19 mouse cellular contexts compared by ENCODE assay signal in the genomic region with DNA sequence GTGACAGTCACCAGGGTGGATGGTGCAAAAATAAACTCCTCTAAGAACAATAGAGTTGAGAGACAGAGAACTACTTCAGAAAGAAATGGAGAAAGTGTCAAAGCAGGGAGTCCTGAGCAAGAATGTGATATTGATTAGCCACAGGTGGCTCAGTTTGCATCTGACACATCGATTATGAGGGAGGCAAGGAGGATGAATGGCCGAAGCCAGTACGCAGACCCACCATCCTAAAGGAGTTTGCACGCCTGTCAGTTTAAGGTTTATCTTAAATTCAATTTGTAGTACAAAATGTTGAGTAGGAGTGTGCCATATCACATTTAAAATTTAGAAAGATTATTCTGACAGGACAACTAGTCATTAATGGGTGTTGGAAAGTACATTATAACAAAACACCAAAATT.
DNase-seq lines count a peak whose midpoint lies in the region; ATAC-seq lines count a peak whose summit lies in the region.
"Had no signal": no experiment of that assay in that cellular context is flagged by ENCODE, and none has a peak within 500 bp of the region (broad histone marks: within the 10 kb centered on the region; RNA-seq: fewer than 3 reads in every experiment).

No protein-coding gene starts in this region.

- WGBS in midbrain, embryonic 11.5 days: 69% methylated on average over 4 of the region's 4 CpGs
- 29% methylated on average over 4 of the region's 4 CpGs for WGBS in midbrain, embryonic 14.5 days
- WGBS in midbrain, embryonic 12.5 days: 69% methylated on average over 4 of the region's 4 CpGs
- 55% methylated on average over 4 of the region's 4 CpGs for WGBS in midbrain, embryonic 13.5 days

- H3K9me3 ChIP-seq in midbrain, embryonic 11.5 days (ENCODE audit: control insufficient read depth, low read length): no peaks in the 10 kb centered on the region
- no peaks in the 10 kb centered on the region for H3K9me3 ChIP-seq in midbrain, embryonic 14.5 days (ENCODE audit: control insufficient read depth, low read length)
- no peaks in the 10 kb centered on the region for H3K9me3 ChIP-seq in midbrain, embryonic 12.5 days
- no peaks in the 10 kb centered on the region; the same call in 1 of the 2 replicates for H3K9me3 ChIP-seq in midbrain, embryonic 13.5 days

- H3K4me3 ChIP-seq in midbrain, embryonic 11.5 days (ENCODE audit: low read depth, low read length): no peak overlapping the region
- H3K4me3 ChIP-seq in midbrain, embryonic 14.5 days (replicated peaks; ENCODE audit: low read depth, low read length): no peak overlapping the region
- H3K4me3 ChIP-seq in midbrain, embryonic 12.5 days: no peak overlapping the region
- no peak overlapping the region for H3K4me3 ChIP-seq in midbrain, embryonic 13.5 days (replicated peaks)

- H3K4me1 ChIP-seq in midbrain, embryonic 11.5 days (ENCODE audit: control insufficient read depth, insufficient read depth, low read length): no peaks in the 10 kb centered on the region
- no peaks in the 10 kb centered on the region for H3K4me1 ChIP-seq in midbrain, embryonic 14.5 days (ENCODE audit: control insufficient read depth, insufficient read depth, low read length)
- no peaks in the 10 kb centered on the region for H3K4me1 ChIP-seq in midbrain, embryonic 12.5 days
- H3K4me1 ChIP-seq in midbrain, embryonic 13.5 days (replicated peaks): no peaks in the 10 kb centered on the region

- H3K4me2 ChIP-seq in midbrain, embryonic 11.5 days: no peak overlapping the region
- no peak overlapping the region for H3K4me2 ChIP-seq in midbrain, embryonic 14.5 days (ENCODE audit: low read length)
- H3K4me2 ChIP-seq in midbrain, embryonic 12.5 days (replicated peaks): no peak overlapping the region
- no peak overlapping the region for H3K4me2 ChIP-seq in midbrain, embryonic 13.5 days (replicated peaks)

- no peak for DNase-seq in midbrain, embryonic 11.5 days (ENCODE audit: low spot score, missing footprints)
- no peak for DNase-seq in midbrain, embryonic 14.5 days
- DNase-seq: adrenal gland, adult 2 months; adrenal gland, adult 8-10 months; adrenal gland, postnatal 10 days; adrenal gland, postnatal 14 days; adrenal gland, postnatal 25 days; adrenal gland, postnatal 36 days; B cell, adult 2 months; cerebellum, adult 11 months; cerebellum, adult 11-12 months; cerebellum, adult 18-20 months had no signal

- no peaks in the 10 kb centered on the region for H3K27me3 ChIP-seq in midbrain, embryonic 11.5 days (ENCODE audit: control insufficient read depth, insufficient read depth, low read length)
- no peaks in the 10 kb centered on the region for H3K27me3 ChIP-seq in midbrain, embryonic 14.5 days (ENCODE audit: control insufficient read depth, insufficient read depth, low read length)
- no peaks in the 10 kb centered on the region for H3K27me3 ChIP-seq in midbrain, embryonic 12.5 days
- no peaks in the 10 kb centered on the region for H3K27me3 ChIP-seq in midbrain, embryonic 13.5 days
- H3K27me3 ChIP-seq: CH12.LX, Patski had no signal

- H3K36me3 ChIP-seq in midbrain, embryonic 11.5 days (ENCODE audit: control insufficient read depth, insufficient read depth, low read length): no peaks in the 10 kb centered on the region
- no peaks in the 10 kb centered on the region for H3K36me3 ChIP-seq in midbrain, embryonic 14.5 days (ENCODE audit: control insufficient read depth, insufficient read depth, low read length)
- H3K36me3 ChIP-seq in midbrain, embryonic 12.5 days: no peaks in the 10 kb centered on the region
- H3K36me3 ChIP-seq in midbrain, embryonic 13.5 days: no peaks in the 10 kb centered on the region
- H3K36me3 ChIP-seq: G1E had no signal

- no peak overlapping the region for H3K9ac ChIP-seq in midbrain, embryonic 11.5 days (ENCODE audit: low read length)
- no peak overlapping the region for H3K9ac ChIP-seq in midbrain, embryonic 14.5 days (replicated peaks; ENCODE audit: low read length)
- H3K9ac ChIP-seq in midbrain, embryonic 12.5 days (replicated peaks): no peak overlapping the region
- H3K9ac ChIP-seq in midbrain, embryonic 13.5 days (replicated peaks): no peak overlapping the region

- H3K27ac ChIP-seq in midbrain, embryonic 11.5 days (ENCODE audit: low read depth, low read length): no peak overlapping the region
- no peak overlapping the region for H3K27ac ChIP-seq in midbrain, embryonic 14.5 days (replicated peaks; ENCODE audit: low read depth, low read length)
- H3K27ac ChIP-seq in midbrain, embryonic 12.5 days (replicated peaks): no peak overlapping the region
- H3K27ac ChIP-seq in midbrain, embryonic 13.5 days: no peak overlapping the region

- peak; percentile 59 for ATAC-seq in midbrain, embryonic 11.5 days (ENCODE audit: low FRiP score)
- ATAC-seq in midbrain, embryonic 14.5 days (ENCODE audit: low FRiP score, low TSS enrichment): no peak
- peak; percentile 60; the same call in 1 of the 2 replicates for ATAC-seq in midbrain, embryonic 12.5 days (ENCODE audit: low FRiP score, low read depth)
- ATAC-seq in midbrain, embryonic 13.5 days: no peak
- ATAC-seq: activated CD4-positive, CD25-positive, alpha-beta regulatory T cell, adult 4 months; CD4-positive, CD25-positive, alpha-beta regulatory T cell, adult 4 months; Patski had no signal

Comparison
In these comparisons a context has a peak if more than half of its experiments do, and no peak if none do; other contexts are left out.
1. ATAC-seq: peak in midbrain, embryonic 11.5 days (single experiment) and midbrain, embryonic 12.5 days (single experiment); none in midbrain, embryonic 14.5 days (single experiment) and midbrain, embryonic 13.5 days (single experiment).